Comparison of ENCODE assay signal across 12 mouse cellular contexts in the genomic region with DNA sequence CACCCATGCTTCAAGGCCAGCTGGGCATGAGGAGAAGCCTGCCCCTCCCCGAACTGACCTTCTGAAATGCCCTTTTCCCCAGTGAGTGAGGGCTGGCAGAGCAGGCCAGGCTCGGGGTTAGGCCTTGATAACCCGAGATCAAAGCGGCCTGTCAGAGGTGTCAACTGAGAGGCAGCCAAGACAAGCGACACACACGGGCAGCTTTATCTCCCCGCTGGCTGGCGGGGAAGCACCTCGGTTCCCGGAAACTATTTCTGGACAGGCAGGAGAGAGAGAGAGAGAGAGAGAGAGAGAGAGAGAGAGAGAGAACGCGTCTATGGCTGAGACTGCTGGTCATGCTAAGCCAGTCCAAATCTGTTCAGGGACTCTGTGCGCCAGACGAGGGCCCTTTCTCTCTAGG.
DNase-seq lines count a peak whose midpoint lies in the region; ATAC-seq lines count a peak whose summit lies in the region.
"Had no signal": no experiment of that assay in that cellular context is flagged by ENCODE, and none has a peak within 500 bp of the region (broad histone marks: within the 10 kb centered on the region; RNA-seq: fewer than 3 reads in every experiment).

No protein-coding gene starts in this region.

- no peak overlapping the region for H3K4me3 ChIP-seq in heart, embryonic 13.5 days
- no peak overlapping the region for H3K4me3 ChIP-seq in liver, embryonic 11.5 days (ENCODE audit: low read depth, low read length)
- no peak overlapping the region for H3K4me3 ChIP-seq in hindbrain, embryonic 14.5 days (replicated peaks; ENCODE audit: low read length)
- H3K4me3 ChIP-seq: hindbrain, embryonic 10.5 days; kidney, embryonic 15.5 days; left cerebral cortex, adult 2 months had no signal

- H3K27me3 ChIP-seq in heart, embryonic 13.5 days (replicated peaks), result no peaks in the 10 kb centered on the region
- H3K27me3 ChIP-seq in liver, embryonic 11.5 days (replicated peaks; ENCODE audit: control insufficient read depth, insufficient read depth, low read length), result no peaks in the 10 kb centered on the region
- H3K27me3 ChIP-seq in hindbrain, embryonic 14.5 days (ENCODE audit: control insufficient read depth, insufficient read depth, low read length), result no peaks in the 10 kb centered on the region

- no peak overlapping the region for H3K4me2 ChIP-seq in heart, embryonic 13.5 days
- no peak overlapping the region for H3K4me2 ChIP-seq in liver, embryonic 11.5 days
- no peak overlapping the region for H3K4me2 ChIP-seq in hindbrain, embryonic 14.5 days (replicated peaks)
- H3K4me2 ChIP-seq: kidney, embryonic 15.5 days had no signal

- peak; percentile 94 to 95 for DNase-seq in adrenal gland, adult (ENCODE audit: inconsistent age in 2 of 2, low spot score in 1 of 2)
- DNase-seq in adrenal gland, adult 8-10 months, result peak; percentile 89
- DNase-seq in liver, embryonic 11.5 days (ENCODE audit: low spot score), result peak; percentile 48
- no peak for DNase-seq in urinary bladder, postnatal 14 days (ENCODE audit: low spot score)
- DNase-seq in hindbrain, embryonic 14.5 days (ENCODE audit: low spot score), result no peak
- no peak for DNase-seq in cerebellum, postnatal 4 days (ENCODE audit: low spot score in 2 of 2)
- DNase-seq: lung, adult 18-20 months had no signal

- H3K36me3 ChIP-seq in heart, embryonic 13.5 days, result no peaks in the 10 kb centered on the region
- H3K36me3 ChIP-seq in liver, embryonic 11.5 days (ENCODE audit: control insufficient read depth, insufficient read depth, low read length), result no peaks in the 10 kb centered on the region; the same call in 1 of the 2 replicates
- no peaks in the 10 kb centered on the region for H3K36me3 ChIP-seq in hindbrain, embryonic 14.5 days (replicated peaks; ENCODE audit: control insufficient read depth, insufficient read depth)
- H3K36me3 ChIP-seq: hindbrain, embryonic 10.5 days had no signal

- no peak overlapping the region for H3K9ac ChIP-seq in heart, embryonic 13.5 days
- no peak overlapping the region for H3K9ac ChIP-seq in liver, embryonic 11.5 days (ENCODE audit: low read depth, low read length)
- H3K9ac ChIP-seq in hindbrain, embryonic 14.5 days, result no peak overlapping the region
- H3K9ac ChIP-seq: kidney, embryonic 15.5 days had no signal

- H3K27ac ChIP-seq in heart, embryonic 13.5 days (replicated peaks), result peak overlapping the region; percentile 81
- peak overlapping the region; percentile 19; the same call in 1 of the 2 replicates for H3K27ac ChIP-seq in liver, embryonic 11.5 days (ENCODE audit: low read depth, low read length)
- H3K27ac ChIP-seq in hindbrain, embryonic 14.5 days, result no peak overlapping the region
- H3K27ac ChIP-seq: hindbrain, embryonic 10.5 days; kidney, embryonic 15.5 days; left cerebral cortex, adult 2 months had no signal

- H3K4me1 ChIP-seq in heart, embryonic 13.5 days, result peaks cover 19% of the 10 kb centered on the region
- no peaks in the 10 kb centered on the region for H3K4me1 ChIP-seq in liver, embryonic 11.5 days (replicated peaks; ENCODE audit: control insufficient read depth, insufficient read depth, low read length)
- H3K4me1 ChIP-seq in hindbrain, embryonic 14.5 days (replicated peaks; ENCODE audit: control insufficient read depth, insufficient read depth, low read length), result no peaks in the 10 kb centered on the region
- H3K4me1 ChIP-seq: kidney, embryonic 15.5 days had no signal

- ATAC-seq in heart, embryonic 13.5 days (ENCODE audit: extremely low read depth, insufficient number of reproducible peaks, low FRiP score, low TSS enrichment), result peak; percentile 63; the same call in 1 of the 2 replicates
- ATAC-seq in liver, embryonic 11.5 days (replicated peaks; ENCODE audit: low FRiP score), result 0 out of 2 replicates have a peak, but pooled peaks have one; percentile 29
- no peak for ATAC-seq in hindbrain, embryonic 14.5 days (ENCODE audit: low FRiP score)
- ATAC-seq: forebrain, embryonic 16.5 days had no signal

- H3K9me3 ChIP-seq in heart, embryonic 13.5 days, result peaks cover 24% of the 10 kb centered on the region
- H3K9me3 ChIP-seq in liver, embryonic 11.5 days (ENCODE audit: control insufficient read depth, low read length), result peaks cover 10% of the 10 kb centered on the region; the same call in 1 of the 2 replicates
- no peaks in the 10 kb centered on the region; the same call in 1 of the 2 replicates for H3K9me3 ChIP-seq in hindbrain, embryonic 14.5 days (ENCODE audit: control insufficient read depth, low read length)
- H3K9me3 ChIP-seq: kidney, embryonic 15.5 days had no signal

- 9% methylated on average over 14 of the region's 14 CpGs for whole genome bisulfite sequencing in heart, embryonic 13.5 days
- 15% methylated on average over 14 of the region's 14 CpGs for WGBS in liver, embryonic 11.5 days
- 67% methylated on average over 14 of the region's 14 CpGs for WGBS in hindbrain, embryonic 14.5 days

Comparison
In these comparisons a context has a peak if more than half of its experiments do, and no peak if none do; other contexts are left out.
1. DNase-seq: peak in adrenal gland, adult (2 of 2), adrenal gland, adult 8-10 months (single experiment) and liver, embryonic 11.5 days (single experiment); none in urinary bladder, postnatal 14 days (single experiment), hindbrain, embryonic 14.5 days (single experiment) and cerebellum, postnatal 4 days (0 of 2).